Mouse (Mus musculus) gonadal fat pad, adult 2 months (tissue): ENCODE measurements at regions not wholly inside any gene's neighbourhood (a gene's known extent, or its start where the extent isn't known, plus 50 kb on each side); places are given as distances from the start of the nearest gene placed in this dataset.

Source experiments
- DNase-seq: peaks from one replicate; pipeline ENCODE4 v3.0.0-alpha.2; 2012; ENCODE audit warnings: low read depth

GRCm38 (mm10) chrX:46092301-46092700, 236.5 kb upstream of the Actrt1 start:
- peak; percentile 54 for DNase-seq
